Mouse (Mus musculus) left cerebral cortex, adult 2 months (tissue): ENCODE measurements around the gene Mpzl3. TPM values are rescaled to one million over a fixed set of nuclear protein-coding genes. Genes with fewer than 3 reads are reported as not detected.
"Not testable (repeated sequence)": the region's sequence is repeated elsewhere in the genome, so short reads cannot be mapped to it uniquely, and the experiment has no call there.

Experiments
- DNase-seq, 2 experiments: peaks; one replicate each; pipeline ENCODE4 v3.0.0; 2021 to 2022; ENCODE audit warnings: low spot score in 2 of 2, mixed read lengths in 1 of 2; ENCODE audit errors: extremely low spot score in 1 of 2
- H3K27ac ChIP-seq: fragments of 200-600 bp; 2 replicates; pipeline ENCODE4 v1.8.1; 2022
- H3K4me3 ChIP-seq: fragments of 200-600 bp; 2 replicates; pipeline ENCODE4 v1.8.1; 2022
- CTCF ChIP-seq: fragments of 200-600 bp; IDR thresholded peaks from 2 replicates; pipeline ENCODE4 v1.8.1; 2022; ENCODE audit warnings: antibody characterized with exemption, mild to moderate bottlenecking, moderate library complexity
- intact Hi-C: fragments of 180-260 bp; cut with DNase I; formaldehyde crosslinking; loops from one replicate; pipeline ENCODE4 v1.15.1; 2025
- total RNA-seq, 2 experiments: library from RNA; stranded (reverse); gene quantifications; 2 replicates each; pipeline ENCODE4 v1.2.3; 2021

Gene Mpzl3
- total RNA-seq, 2 experiments from 2014 or later: 3.9 to 5.0 TPM

GRCm38 (mm10) chr9:45027376-45027775 is 27.6 kb upstream of the Mpzl3 start:
- H3K4me3 ChIP-seq: no peak overlapping the region
- intact Hi-C loops: no loop called here
- H3K27ac ChIP-seq: no peak overlapping the region
- no peak for DNase-seq
- no peak for TF ChIP-seq CTCF

DNA sequence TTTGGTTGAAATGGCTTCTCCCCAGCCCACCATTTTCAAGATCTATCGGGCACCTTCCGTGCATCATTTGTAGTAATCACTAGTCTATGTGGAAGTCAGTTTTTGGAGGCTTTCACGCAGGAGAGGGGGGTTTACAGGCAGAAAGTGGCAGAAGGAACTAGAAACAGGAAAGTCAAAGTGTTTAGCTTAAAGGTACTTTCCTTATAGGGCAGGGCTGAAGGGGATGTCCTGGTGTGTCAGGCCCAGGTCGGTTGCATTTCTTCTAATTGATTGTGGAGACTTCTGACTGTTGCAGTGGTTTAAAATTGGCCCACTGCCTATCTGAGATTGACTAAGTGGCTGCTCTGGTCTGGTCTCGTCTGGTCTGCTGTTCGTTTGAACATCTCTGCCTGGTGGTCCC is 24.6 kb upstream of the Mpzl3 start:
- DNase-seq: no peak
- intact Hi-C loops: no loop called here
- no peak for TF ChIP-seq CTCF
- Histone ChIP-seq H3K4me3 (no peak overlapping the region), H3K27ac (no peak overlapping the region)

DNA sequence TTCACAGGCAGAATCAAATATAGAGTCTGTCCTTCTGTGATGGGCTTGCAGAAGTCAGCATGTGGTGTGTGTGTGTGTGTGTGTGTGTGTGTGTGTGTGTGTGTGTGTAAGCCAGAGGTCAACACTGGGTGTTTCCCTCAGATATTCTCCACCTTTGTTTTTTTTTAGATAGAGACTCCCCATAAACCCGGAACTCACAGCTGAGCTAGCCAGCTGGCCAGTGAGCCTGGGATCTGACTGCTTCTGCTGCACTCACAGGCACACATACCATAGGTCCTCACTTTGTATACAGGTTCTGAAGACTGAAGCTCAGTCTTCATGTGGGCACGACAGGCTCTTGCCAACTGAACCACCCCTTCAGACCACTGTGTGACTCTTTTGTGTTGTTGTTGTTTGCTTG is 22.7 kb upstream of the Mpzl3 start:
- no peak for DNase-seq
- intact Hi-C loops: no loop called here

DNA sequence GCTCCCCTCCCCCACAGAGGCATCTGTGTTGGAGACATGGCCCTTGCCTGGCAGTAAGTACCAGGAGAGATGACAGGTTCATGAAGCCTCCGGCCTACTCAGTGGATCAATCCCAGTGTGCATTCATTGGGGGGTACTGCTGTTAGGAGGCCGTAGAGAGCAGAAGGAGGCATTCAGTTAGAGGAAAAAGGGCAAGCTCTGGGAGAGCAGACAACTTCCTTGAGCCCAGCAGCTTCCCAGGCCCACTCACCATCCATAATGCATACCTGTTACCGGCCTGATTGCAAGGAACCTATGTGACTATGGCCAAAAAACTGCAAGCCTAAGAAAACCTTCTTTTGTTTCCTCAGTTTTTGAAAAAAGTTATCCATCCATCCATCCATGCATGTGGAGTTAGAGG is 20.5 kb upstream of the Mpzl3 start:
- TF ChIP-seq CTCF: no peak
- intact Hi-C loops: no loop called here
- no peak overlapping the region for H3K4me3 ChIP-seq
- DNase-seq: no peak
- H3K27ac ChIP-seq: no peak overlapping the region

More for the DNA sequence above, 22.7 kb upstream of the Mpzl3 start:
- no peak overlapping the region for H3K4me3 ChIP-seq
- H3K27ac ChIP-seq: no peak overlapping the region
- TF ChIP-seq CTCF: no peak

- DNase-seq, intact Hi-C loops, H3K27ac ChIP-seq, H3K4me3 ChIP-seq: not testable (repeated sequence)
Measured at GRCm38 (mm10) chr9:45037803-45038202, 17.2 kb upstream of the Mpzl3 start.

GRCm38 (mm10) chr9:45039499-45039898 is 15.5 kb upstream of the Mpzl3 start, which contains the start of gene Mpzl2:
TSS of gene Mpzl2 (plus strand) at chr9:45039799.
- Histone ChIP-seq H3K27ac (no peak within 1 kb of the TSS), H3K4me3 (no peak within 1 kb of the TSS)
- intact Hi-C loops: no loop called here
- no peak for TF ChIP-seq CTCF
- DNase-seq: no peak

GRCm38 (mm10) chr9:45040066-45040845 is 14.7 kb upstream of the Mpzl3 start:
- no peak overlapping the region for H3K4me3 ChIP-seq
- intact Hi-C loops: no loop called here
- no peak for TF ChIP-seq CTCF
- no peak overlapping the region for H3K27ac ChIP-seq
- no peak for DNase-seq

DNA sequence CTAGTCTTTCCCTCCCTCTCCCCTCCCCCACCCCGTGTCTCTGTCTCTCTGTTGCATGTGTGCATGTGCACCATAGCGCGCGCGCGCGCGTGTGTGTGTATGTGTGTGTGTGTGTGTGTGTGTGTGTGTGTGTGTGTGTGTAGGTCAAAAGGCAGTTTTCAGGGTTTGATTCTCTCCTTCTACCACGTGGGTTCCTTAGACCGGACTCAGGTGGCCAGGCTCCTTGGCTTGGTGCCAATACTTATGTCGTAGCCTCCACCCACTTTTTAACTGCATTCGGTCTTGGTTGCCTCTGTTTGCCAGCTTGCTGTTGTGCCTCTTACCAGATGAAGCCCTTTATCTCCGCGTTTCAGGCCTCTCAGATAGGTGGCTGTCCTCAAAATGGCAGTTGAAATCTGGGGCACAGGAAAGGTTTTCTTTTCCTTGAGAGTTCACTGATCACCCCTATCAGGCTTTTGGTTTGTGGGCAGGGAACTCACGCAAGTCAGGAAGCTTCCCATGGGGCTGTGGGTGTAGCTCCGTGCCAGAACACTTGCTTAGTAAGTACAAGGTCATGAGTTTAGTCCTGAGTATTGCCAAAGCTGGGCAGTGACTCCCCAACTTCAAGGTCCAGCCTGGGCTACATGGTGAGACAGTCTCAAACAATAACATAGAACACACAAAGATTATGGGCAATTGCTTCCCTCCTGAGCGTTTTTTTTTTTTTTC is 13.7 kb upstream of the Mpzl3 start:
- intact Hi-C loops: no loop called here
- TF ChIP-seq CTCF: no peak
- H3K4me3 ChIP-seq: no peak overlapping the region

DNA sequence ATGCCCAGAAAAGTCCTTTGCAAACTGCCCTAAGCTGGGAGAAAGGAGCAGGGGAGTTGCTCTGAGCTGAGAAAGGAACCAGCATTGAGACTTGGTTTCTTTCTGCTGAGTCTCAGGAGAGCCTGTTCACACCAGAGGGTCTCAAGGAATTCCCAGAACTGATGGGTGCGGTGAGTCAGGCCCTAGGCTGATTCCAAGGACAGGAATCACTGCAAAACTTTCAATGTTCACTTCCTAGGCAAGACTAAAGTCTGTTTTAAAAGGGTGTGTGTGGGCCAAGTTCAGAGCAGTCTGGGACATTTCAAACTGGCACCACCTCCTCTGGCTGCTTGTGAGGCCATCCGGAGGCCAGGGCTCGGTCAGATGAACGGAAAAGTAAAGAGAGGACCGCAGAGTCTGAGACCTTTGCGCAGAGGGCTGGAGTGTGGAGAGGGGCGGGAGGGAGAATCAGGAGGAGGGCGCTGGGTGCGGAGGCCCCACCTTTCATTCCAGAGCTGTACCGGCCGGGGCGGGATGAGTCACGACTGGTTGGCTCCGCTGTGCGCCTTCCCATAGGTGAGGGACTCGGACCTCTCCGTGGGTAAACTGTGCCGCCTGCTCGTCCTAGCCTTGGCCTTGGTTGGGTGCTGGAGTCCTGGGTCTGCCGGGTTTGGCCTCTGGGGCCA is 12.8 kb upstream of the Mpzl3 start:
- intact Hi-C loops: no loop called here
- peak in 1 of 2 experiments; percentile 9 for DNase-seq
- no peak for TF ChIP-seq CTCF
- H3K4me3 ChIP-seq: no peak overlapping the region
- no peak overlapping the region for H3K27ac ChIP-seq

More for the DNA sequence above, 13.7 kb upstream of the Mpzl3 start:
- H3K27ac ChIP-seq: no peak overlapping the region
- no peak for DNase-seq

DNA sequence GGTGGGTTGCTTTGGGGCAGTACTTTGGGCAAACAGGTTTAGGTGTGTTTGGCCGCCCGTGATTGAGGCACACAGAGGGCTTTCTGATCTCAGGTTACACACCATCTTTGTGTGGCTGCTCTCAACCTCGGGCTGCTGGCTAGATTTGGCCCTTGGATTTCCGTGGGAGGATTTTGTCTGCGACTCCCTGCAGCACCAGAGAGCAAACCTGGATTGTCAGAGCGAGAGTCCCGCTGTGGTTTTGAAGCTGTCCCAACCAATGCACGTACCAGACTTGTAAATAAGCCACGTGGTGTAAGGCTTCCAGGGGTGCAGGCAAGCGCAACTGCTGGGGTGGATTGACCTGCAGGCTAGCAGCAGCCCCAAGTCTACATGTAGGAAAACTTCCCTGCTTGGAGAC is 12.0 kb upstream of the Mpzl3 start:
- no peak overlapping the region for H3K4me3 ChIP-seq
- no peak overlapping the region for H3K27ac ChIP-seq
- DNase-seq: no peak
- no peak for TF ChIP-seq CTCF
- intact Hi-C loops: no loop called here

DNA sequence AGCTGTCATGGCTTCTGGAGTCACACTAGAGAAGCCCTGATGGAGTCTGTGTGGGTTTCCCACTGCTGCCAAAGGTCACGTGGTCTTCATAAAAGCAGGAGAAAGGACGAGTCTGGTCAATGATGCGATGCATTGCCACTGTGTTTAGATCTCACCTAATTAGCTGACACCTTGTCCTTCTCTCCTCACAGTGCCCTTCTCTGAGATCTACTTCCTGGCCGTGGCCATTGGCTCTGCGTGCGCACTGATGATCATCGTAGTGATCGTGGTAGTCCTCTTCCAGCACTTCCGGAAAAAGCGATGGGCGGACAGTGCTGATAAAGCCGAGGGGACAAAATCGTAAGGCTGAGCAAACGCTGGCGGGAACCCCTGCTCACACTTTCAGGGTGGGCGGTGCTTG is 8.0 kb upstream of the Mpzl3 start:
- no peak overlapping the region for H3K27ac ChIP-seq
- DNase-seq: no peak
- H3K4me3 ChIP-seq: no peak overlapping the region
- intact Hi-C loops: no loop called here
- no peak for TF ChIP-seq CTCF

DNA sequence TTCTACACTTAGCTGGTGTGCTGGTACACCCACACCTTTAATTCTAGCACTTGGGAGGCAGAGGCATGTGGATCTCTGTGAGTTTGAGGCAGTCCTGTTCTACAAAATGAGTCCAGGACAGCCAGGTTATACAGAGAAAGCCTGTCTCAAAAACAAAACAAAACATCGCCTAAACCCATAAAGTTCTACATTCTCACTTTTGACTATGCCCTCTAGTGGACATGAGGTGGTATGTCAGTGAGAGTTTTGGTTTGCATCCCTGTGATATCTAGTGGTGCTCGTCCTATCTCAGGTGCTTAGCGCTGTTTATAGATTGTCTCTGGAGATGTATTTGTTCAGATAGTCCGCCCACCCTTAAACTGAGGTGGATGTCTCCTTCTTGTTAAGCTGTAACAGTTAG is 6.5 kb upstream of the Mpzl3 start:
- peak in 1 of 2 experiments; percentile 11 for DNase-seq
- intact Hi-C loops: no loop called here
- no peak overlapping the region for H3K27ac ChIP-seq

More for the DNA sequence above, 6.5 kb upstream of the Mpzl3 start:
- peak; percentile 93 for TF ChIP-seq CTCF
- H3K4me3 ChIP-seq: no peak overlapping the region
